Mouse (Mus musculus): Measurements from ENCODE around the gene Poc1a. TPM values are rescaled to one million over a fixed set of nuclear protein-coding genes. Genes with fewer than 3 reads are reported as not detected.
A peak's percentile ranks its signal among the peaks of the same experiment; 100 is the strongest.

Gene Poc1a
- polyA plus RNA-seq, 1 experiment, result 14.9 TPM

GRCm38 (mm10) chr9:106306662-106307351 lies 25.9 kb downstream of the Poc1a start:
- 66% methylated on average over 8 of the region's 8 CpGs for WGBS
- peaks cover 2% of the 10 kb centered on the region; the same call in 1 of the 2 replicates for H3K4me1 ChIP-seq (ENCODE audit: control insufficient read depth, insufficient read depth, insufficient read length, low read length)

GRCm38 (mm10) chr9:106308151-106308550 lies 27.3 kb downstream of the Poc1a start:
- 93% methylated on average over 5 of the region's 5 CpGs for WGBS
- H3K4me1 ChIP-seq (ENCODE audit: control insufficient read depth, insufficient read depth, insufficient read length, low read length), result peaks cover 2% of the 10 kb centered on the region; the same call in 1 of the 2 replicates
- H3K27ac ChIP-seq (ENCODE audit: insufficient read depth, low read depth, low read length), result peak overlapping the region; percentile 23; the same call in 1 of the 2 replicates
- no peaks in the 10 kb centered on the region for H3K27me3 ChIP-seq (ENCODE audit: control insufficient read depth, insufficient read depth, low read length)
- no peaks in the 10 kb centered on the region; the same call in 1 of the 2 replicates for H3K36me3 ChIP-seq (ENCODE audit: control insufficient read depth, insufficient read depth, low read length)
- no peak overlapping the region for H3K4me3 ChIP-seq (ENCODE audit: low read depth, low read length)
- TF ChIP-seq POLR2A (IDR thresholded peaks at IDR 0.05; ENCODE audit: low read depth, low read length) (no peak), CTCF (IDR thresholded peaks at IDR 0.05; ENCODE audit: extremely low read depth, insufficient read length, insufficient replicate concordance, low read depth, low read length) (no peak)

More at GRCm38 (mm10) chr9:106306662-106307351, 25.9 kb downstream of the Poc1a start:
- Histone ChIP-seq H3K27ac (ENCODE audit: insufficient read depth, low read depth, low read length) (no peak overlapping the region), H3K27me3 (ENCODE audit: control insufficient read depth, insufficient read depth, low read length) (no peaks in the 10 kb centered on the region), H3K36me3 (ENCODE audit: control insufficient read depth, insufficient read depth, low read length) (no peaks in the 10 kb centered on the region; the same call in 1 of the 2 replicates), H3K4me3 (ENCODE audit: low read depth, low read length) (no peak overlapping the region)
- TF ChIP-seq CTCF (IDR thresholded peaks at IDR 0.05; ENCODE audit: extremely low read depth, insufficient read length, insufficient replicate concordance, low read depth, low read length) (peak; percentile 93), POLR2A (IDR thresholded peaks at IDR 0.05; ENCODE audit: low read depth, low read length) (no peak)

DNA sequence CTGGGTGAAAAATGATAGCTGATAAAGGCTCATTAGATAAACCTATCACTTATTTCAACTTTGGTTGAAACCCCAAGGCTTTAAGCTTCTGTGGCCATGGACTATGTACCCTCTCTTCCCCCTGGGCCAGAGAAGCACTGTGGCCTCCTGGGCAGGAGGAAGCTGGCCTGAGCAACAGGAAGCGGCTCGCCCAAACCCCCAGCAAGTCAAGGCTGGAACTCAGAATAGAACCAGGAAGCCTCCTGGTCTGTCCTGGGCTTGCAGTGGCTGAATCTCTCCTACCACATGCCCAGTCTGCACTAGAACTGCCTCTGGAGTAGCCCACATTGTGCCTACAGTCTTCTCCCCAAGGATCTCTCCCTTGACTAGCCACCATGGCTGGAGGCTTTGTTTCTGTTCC lies 27.7 kb downstream of the Poc1a start:
- Histone ChIP-seq H3K27me3 (ENCODE audit: control insufficient read depth, insufficient read depth, low read length) (no peaks in the 10 kb centered on the region), H3K4me1 (ENCODE audit: control insufficient read depth, insufficient read depth, insufficient read length, low read length) (peaks cover 2% of the 10 kb centered on the region; the same call in 1 of the 2 replicates), H3K27ac (ENCODE audit: insufficient read depth, low read depth, low read length) (0 out of 2 replicates have a peak overlapping the region, but pooled peaks have one; percentile 2), H3K36me3 (ENCODE audit: control insufficient read depth, insufficient read depth, low read length) (no peaks in the 10 kb centered on the region; the same call in 1 of the 2 replicates), H3K4me3 (ENCODE audit: low read depth, low read length) (no peak overlapping the region)
- no peak for TF ChIP-seq POLR2A (IDR thresholded peaks at IDR 0.05; ENCODE audit: low read depth, low read length)
- no peak for TF ChIP-seq CTCF (IDR thresholded peaks at IDR 0.05; ENCODE audit: extremely low read depth, insufficient read length, insufficient replicate concordance, low read depth, low read length)
- 78% methylated on average over 2 of the region's 2 CpGs for WGBS

GRCm38 (mm10) chr9:106308983-106309382 lies 28.1 kb downstream of the Poc1a start:
- no peaks in the 10 kb centered on the region for H3K27me3 ChIP-seq (ENCODE audit: control insufficient read depth, insufficient read depth, low read length)
- TF ChIP-seq POLR2A (IDR thresholded peaks at IDR 0.05; ENCODE audit: low read depth, low read length) (no peak), CTCF (IDR thresholded peaks at IDR 0.05; ENCODE audit: extremely low read depth, insufficient read length, insufficient replicate concordance, low read depth, low read length) (no peak)
- 0 out of 2 replicates have a peak overlapping the region, but pooled peaks have one; percentile 2 for H3K27ac ChIP-seq (ENCODE audit: insufficient read depth, low read depth, low read length)
- H3K4me3 ChIP-seq (ENCODE audit: low read depth, low read length), result no peak overlapping the region
- H3K4me1 ChIP-seq (ENCODE audit: control insufficient read depth, insufficient read depth, insufficient read length, low read length), result peaks cover 2% of the 10 kb centered on the region; the same call in 1 of the 2 replicates
- 88% methylated on average over 5 of the region's 5 CpGs for WGBS
- H3K36me3 ChIP-seq (ENCODE audit: control insufficient read depth, insufficient read depth, low read length), result no peaks in the 10 kb centered on the region; the same call in 1 of the 2 replicates

DNA sequence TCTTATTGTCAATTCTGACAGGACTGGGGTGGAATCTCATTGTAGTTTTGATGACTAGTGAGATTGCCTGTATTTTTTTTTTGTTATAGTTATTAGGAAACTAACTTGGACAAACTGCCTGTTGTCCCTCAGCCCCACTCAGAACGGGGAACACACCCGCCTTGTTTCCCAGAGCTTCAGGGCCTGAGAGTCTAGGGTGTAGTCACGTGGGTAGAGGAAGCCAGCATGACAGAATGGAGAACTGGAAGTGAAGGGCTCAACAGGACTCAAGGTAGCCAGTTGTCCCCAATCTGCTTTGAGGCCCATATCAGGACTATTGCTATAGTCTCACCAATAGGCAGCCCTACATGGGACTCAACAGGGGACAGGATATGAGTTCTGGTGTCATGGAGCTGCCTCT lies 29.0 kb downstream of the Poc1a start:
- no peak overlapping the region for H3K27ac ChIP-seq (ENCODE audit: insufficient read depth, low read depth, low read length)
- H3K4me1 ChIP-seq (ENCODE audit: control insufficient read depth, insufficient read depth, insufficient read length, low read length), result peaks cover 2% of the 10 kb centered on the region; the same call in 1 of the 2 replicates
- no peak overlapping the region for H3K4me3 ChIP-seq (ENCODE audit: low read depth, low read length)
- TF ChIP-seq CTCF (IDR thresholded peaks at IDR 0.05; ENCODE audit: extremely low read depth, insufficient read length, insufficient replicate concordance, low read depth, low read length) (no peak), POLR2A (IDR thresholded peaks at IDR 0.05; ENCODE audit: low read depth, low read length) (no peak)
- H3K36me3 ChIP-seq (ENCODE audit: control insufficient read depth, insufficient read depth, low read length), result no peaks in the 10 kb centered on the region; the same call in 1 of the 2 replicates
- no peaks in the 10 kb centered on the region for H3K27me3 ChIP-seq (ENCODE audit: control insufficient read depth, insufficient read depth, low read length)
- 81% methylated on average over 3 of the region's 3 CpGs for WGBS

- whole genome bisulfite sequencing, result 91% methylated on average over 10 of the region's 10 CpGs
- Histone ChIP-seq H3K4me3 (ENCODE audit: low read depth, low read length) (no peak overlapping the region), H3K36me3 (ENCODE audit: control insufficient read depth, insufficient read depth, low read length) (no peaks in the 10 kb centered on the region; the same call in 1 of the 2 replicates), H3K27me3 (ENCODE audit: control insufficient read depth, insufficient read depth, low read length) (no peaks in the 10 kb centered on the region), H3K27ac (ENCODE audit: insufficient read depth, low read depth, low read length) (no peak overlapping the region), H3K4me1 (ENCODE audit: control insufficient read depth, insufficient read depth, insufficient read length, low read length) (peaks cover 2% of the 10 kb centered on the region; the same call in 1 of the 2 replicates)
- TF ChIP-seq CTCF (IDR thresholded peaks at IDR 0.05; ENCODE audit: extremely low read depth, insufficient read length, insufficient replicate concordance, low read depth, low read length) (no peak), POLR2A (IDR thresholded peaks at IDR 0.05; ENCODE audit: low read depth, low read length) (no peak)
Measured at GRCm38 (mm10) chr9:106311625-106312191, 30.8 kb downstream of the Poc1a start.

DNA sequence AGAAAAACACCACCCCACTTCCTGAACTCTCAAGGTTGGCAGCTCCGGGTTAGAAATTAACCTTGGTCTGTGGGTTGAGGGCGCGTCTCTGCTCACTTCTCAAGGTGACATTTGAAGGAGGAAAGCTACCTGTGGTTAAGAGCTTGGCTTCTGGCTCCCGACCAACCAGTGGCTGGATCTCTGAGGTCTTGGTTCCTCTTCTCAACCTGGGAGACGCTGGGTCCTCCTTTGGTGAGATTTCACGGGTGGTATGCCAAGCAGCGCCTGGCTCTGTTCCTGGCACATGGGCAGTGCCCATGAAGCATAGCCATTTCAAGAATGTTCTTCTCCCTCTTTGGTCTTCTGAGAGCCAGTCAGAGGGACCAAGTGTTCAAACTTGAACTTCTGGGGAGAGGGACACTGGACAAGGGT lies 32.1 kb downstream of the Poc1a start:
- Histone ChIP-seq H3K4me1 (ENCODE audit: control insufficient read depth, insufficient read depth, insufficient read length, low read length) (peaks cover 2% of the 10 kb centered on the region), H3K36me3 (ENCODE audit: control insufficient read depth, insufficient read depth, low read length) (no peaks in the 10 kb centered on the region; the same call in 1 of the 2 replicates), H3K27ac (ENCODE audit: insufficient read depth, low read depth, low read length) (no peak overlapping the region), H3K27me3 (ENCODE audit: control insufficient read depth, insufficient read depth, low read length) (no peaks in the 10 kb centered on the region), H3K4me3 (ENCODE audit: low read depth, low read length) (no peak overlapping the region)
- TF ChIP-seq CTCF (IDR thresholded peaks at IDR 0.05; ENCODE audit: extremely low read depth, insufficient read length, insufficient replicate concordance, low read depth, low read length) (no peak), POLR2A (IDR thresholded peaks at IDR 0.05; ENCODE audit: low read depth, low read length) (no peak)
- WGBS, result 63% methylated on average over 7 of the region's 7 CpGs

Measured in small intestine, adult 2 months (tissue).